Mouse (Mus musculus): Measurements from ENCODE around the gene Prpf40b.
"Not testable (repeated sequence)": the region's sequence is repeated elsewhere in the genome, so short reads cannot be mapped to it uniquely, and the experiment has no call there.

Gene Prpf40b

DNA sequence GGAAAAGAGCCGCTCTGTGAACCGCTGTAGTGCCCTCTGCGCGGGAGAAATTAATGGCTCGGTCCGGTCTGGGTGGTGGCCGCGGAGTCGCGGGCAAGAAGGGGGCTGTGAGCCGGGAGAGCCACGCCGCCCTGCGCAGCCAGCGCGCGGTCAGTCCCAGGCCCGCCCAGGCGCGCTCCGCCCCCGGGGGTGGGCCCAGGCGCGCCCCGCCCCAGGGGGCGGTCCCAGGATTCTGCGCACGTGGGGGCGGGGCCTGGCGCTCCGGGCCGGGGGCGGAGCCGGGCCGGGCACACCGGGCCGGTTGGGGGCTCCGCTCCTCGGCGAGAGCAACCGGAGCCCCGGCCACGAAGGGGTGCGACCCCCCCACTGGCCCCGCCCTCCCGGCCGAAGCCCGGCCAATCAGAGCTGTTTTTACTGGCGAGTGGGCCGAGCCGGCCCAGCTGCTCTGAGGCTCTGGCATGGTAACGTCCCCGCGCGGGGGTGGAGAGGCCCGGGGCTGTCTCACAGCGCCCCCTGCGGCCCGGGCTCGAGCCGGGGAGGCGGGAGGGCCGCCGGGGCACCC lies at the start of gene Prpf40b:
TSS of gene Prpf40b (plus strand) at position 275 of the 562 bp plus-strand sequence.
- DNase-seq (ENCODE audit: low read depth, low spot score): peak; percentile 88

DNA sequence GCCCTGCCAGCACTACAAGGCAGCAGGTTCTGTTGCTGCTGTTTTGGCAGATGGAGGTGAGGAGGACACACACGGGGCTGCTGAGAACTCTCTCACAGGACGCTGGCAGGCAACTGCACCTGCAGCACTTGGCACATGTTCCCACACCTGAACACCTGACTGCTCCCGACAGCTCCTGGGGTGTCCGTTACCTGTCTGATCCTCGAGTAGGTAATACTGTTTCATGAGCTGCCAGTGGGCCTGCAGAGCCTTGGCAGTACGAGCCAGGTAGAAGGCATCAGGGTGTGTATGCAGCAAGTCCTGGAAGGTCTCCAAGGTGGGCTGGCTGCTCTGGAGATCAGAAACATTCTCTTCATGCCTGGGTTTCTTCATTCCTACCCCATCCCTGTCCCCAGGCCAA lies 48.2 kb upstream of the Prpf40b start:
- not testable (repeated sequence) for DNase-seq (ENCODE audit: low read depth, low spot score)

DNA sequence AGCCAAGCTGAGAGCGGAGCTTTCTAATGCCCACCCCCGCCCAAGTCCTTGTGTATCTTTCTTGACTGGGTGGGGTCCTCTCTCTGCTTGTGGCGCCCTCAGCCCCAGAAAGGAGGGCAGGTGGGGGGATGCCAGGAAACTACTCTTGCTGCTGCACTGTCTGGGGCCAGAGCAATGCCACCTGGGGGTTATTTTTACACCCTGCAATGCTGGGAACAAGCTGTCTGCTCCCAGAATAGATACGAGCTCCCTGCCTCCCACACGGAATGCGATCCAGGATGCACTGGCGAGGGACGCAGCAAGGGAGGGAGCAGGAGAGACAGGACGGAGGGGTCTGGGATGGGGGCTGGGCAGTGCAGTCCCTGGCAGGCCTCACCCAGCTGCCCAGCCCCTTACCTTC lies 45.9 kb upstream of the Prpf40b start:
- no peak for DNase-seq (ENCODE audit: low read depth, low spot score)

DNA sequence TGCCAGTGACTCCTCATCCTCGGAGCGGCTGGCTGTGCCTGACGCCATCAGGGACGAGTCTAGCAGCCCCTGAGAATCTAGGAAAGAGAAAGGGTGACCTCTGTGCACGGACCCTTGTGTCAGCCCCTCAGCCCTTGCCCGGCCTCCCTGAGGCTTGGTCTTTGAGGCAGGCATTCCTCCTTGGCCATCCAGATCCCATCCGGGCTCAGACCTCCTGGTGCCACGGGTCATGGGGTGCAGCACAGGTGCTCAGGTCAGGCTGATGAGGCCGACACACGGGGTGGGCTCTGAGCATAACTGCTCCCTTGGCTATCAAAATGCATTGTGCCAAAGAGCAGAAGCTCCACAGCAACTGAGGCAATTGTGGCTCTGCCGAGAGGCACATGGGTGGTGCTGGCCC lies 44.9 kb upstream of the Prpf40b start:
- DNase-seq (ENCODE audit: low read depth, low spot score): no peak

DNA sequence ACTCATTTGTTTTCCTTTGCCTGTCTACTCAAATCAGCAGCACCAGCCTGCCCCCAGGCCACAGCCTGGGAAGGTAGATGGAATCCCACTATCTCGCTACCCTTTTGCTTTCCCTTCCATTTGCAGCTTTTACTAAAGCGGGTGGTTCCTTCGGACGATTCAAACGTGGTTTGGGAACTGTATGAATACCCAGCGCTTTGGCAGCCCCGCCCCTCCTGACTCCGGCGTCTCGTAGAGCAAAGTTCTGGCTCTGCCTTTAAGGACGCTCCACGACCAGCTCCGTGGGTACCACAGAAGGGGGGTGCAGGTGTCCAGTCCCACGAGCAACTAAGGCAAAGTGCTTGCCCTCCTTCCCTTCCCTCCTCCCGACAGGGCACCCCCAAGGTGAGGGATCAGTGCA lies 43.8 kb upstream of the Prpf40b start:
- DNase-seq (ENCODE audit: low read depth, low spot score): not testable (repeated sequence)

DNA sequence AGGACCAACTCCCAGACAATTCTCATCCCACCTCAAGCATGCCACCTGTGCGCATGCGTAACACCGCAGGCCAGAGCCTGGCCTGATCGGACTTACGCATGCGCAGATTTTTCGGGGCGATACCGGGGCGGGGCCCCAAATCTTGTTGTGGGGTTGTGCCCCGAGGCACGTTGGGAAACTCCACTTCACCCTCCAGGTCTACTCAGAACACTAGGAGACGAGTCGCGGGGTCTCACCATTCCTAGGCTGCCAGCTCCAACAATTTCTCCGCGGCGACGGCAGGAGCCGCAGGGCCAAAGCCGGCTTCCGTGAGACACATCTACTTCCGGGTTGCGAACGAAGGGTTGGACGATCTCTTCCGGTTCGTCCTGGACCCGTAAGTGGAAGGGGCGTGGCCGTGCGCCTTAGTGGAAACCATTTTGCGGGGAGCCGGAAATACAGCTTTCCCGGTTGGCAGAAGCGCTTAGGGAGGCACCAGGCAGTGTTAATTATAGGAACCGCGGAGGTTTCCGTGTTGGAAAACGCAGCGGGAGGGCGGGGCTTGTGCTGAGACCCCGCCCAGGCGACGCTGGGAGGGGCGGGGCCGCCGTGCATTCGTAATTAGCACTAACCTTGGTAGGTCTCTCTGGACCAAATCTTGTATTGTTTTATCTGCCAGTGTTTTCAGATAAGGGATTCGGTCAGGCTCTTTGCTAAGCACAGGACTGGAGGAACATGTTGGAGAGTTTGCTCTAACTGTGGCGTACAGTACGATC lies 43.1 kb upstream of the Prpf40b start, which contains the start of gene Mcrs1:
TSS of gene Mcrs1 (minus strand) at position 336 of the 755 bp plus-strand sequence.
- peak; percentile 98 for DNase-seq (ENCODE audit: low read depth, low spot score)

DNA sequence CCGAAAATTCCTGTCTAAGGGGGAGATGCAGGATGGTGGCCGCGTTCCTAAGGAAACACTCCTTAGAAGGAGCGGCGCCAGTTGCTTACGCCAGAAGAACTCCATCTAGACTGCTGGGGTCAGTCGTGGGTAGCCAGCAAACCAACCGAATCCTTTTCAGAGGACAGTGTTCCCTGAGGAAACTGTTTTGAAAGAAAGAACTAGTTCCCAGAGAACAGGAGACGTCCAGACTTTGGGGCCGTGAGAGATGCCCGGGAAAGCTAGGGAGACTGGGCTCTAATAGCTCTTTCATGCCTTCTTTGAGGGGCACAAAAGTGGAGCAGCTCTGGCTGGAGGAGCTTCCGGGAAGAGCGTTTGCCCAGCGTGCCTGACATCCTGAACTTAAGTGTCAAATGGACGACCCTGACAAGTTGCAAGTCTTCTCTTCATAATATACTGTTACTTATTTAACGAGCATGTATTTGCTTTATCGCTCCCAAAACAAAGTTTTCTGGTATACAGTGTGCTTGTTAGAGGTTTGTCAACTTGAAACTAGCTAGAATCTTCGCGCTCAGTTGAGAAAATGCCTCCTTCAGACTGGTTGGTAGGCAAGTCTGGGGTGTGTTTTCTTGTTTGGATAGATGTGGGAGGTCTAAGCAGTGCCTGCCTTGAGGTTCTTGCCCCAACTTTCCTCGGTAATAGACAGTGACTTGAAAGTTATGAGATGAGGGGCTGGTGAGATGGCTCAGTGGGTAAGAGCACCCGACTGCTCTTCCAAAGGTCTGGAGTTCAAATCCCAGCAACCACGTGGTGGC lies 42.3 kb upstream of the Prpf40b start:
- no peak for DNase-seq (ENCODE audit: low read depth, low spot score)

DNA sequence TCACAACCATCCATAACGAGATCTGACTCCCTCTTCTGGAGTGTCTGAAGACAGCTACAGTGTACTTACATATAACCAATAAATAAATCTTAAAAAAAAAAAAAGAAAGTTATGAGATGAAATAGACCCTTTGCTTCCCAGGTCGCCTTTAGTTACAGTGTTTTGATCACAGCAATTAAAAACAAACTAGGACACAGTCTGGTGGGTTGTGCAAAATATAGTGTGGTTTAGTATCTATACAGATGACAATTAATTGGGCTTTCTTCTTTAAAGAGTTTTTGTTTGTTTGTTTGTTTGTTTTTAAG lies 41.8 kb upstream of the Prpf40b start:
- not testable (repeated sequence) for DNase-seq (ENCODE audit: low read depth, low spot score)

DNA sequence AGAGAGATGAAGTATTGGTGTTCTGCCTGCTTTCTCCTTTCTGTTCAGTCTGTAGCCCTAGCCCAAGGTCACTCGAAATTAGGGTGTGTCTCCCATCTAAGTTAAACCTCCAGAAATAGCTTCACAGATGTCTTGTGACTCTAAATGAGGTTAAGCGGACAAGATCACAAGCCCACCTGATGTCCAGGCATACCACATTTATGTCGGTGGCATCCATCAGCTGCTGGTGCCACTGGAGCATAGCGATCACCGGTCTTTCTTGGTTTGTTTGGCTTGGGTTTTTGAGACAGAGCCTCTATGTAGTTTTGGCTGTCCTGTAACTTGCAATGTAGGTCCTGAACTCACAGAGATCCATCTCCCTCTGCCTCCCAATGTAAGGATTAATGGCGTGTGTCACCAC lies 41.1 kb upstream of the Prpf40b start:
- DNase-seq (ENCODE audit: low read depth, low spot score): no peak

DNA sequence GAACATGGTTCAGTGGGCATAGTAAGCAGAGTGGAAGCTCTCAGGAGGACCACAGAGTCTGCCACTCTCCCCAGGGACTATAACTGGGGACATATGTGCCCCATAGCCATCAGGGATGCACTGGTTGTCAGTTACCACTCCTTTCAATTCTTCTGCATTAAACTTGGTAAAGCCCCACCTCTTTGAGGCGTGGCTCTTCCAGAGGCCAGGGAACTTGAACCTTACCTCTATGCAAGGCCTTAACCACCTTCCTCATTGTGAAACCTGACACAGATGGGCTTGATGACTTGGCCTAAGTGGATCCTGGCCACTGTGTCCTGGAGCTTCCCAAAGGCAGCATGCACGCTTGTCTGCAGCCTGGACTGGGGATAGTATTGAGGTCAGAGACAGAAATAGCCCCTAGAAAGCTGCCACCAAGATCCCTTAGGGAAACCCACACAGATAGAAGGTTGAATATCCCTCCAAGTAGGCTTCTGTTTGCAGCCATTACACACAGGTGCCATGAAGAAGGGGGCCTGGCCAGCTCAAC lies 40.3 kb upstream of the Prpf40b start:
- DNase-seq (ENCODE audit: low read depth, low spot score): no peak

DNA sequence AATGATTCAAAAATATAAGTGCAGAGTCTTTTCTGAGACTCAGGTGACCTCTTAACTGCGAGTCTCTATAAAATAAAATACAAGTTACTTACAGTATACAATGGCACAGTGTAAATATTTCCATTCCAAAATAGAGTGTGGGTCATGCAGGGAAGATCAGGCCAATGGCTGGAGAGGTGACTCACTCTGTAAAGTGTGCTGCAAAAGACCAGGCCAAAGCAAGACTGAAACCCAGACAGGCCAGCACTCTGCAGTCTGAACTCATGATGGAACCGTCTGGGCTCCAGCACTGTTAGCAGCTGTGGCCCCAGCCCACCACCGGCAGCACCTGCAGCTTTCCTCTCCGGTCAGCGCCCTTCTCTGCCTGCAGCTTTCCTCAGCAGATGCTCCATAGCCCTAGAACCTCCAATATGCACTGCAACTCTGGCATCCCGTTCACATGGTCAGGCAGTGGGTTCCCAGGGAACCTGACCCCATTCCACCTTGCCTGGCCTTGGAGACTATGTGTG lies 39.6 kb upstream of the Prpf40b start:
- no peak for DNase-seq (ENCODE audit: low read depth, low spot score)

DNA sequence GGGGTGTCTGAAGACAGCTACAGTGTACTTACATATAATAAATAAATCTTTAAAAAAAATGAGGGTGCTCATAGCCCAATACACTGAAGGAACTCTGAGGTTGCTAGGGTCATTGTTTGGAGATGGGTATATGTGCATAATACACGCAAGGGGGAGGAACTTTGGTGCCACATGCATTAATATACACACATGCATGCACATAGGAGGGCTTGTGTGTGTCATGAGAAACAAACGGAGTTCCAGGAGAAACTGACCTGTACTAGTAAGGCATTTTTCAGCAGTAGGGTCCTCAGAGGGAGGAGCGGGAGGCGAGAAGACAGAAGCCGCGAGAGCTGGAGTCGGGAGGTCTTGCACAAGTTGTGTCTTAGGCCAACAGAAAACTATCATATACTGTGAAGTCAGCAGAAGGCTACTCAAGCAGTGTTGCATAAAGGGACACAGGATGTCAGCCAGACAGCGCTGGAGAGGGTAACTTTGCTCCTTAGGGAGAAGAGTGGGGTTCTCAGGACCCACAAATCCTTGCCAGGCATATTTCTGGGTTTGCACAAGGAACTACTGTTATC lies 35.6 kb upstream of the Prpf40b start:
- no peak for DNase-seq (ENCODE audit: low read depth, low spot score)

DNA sequence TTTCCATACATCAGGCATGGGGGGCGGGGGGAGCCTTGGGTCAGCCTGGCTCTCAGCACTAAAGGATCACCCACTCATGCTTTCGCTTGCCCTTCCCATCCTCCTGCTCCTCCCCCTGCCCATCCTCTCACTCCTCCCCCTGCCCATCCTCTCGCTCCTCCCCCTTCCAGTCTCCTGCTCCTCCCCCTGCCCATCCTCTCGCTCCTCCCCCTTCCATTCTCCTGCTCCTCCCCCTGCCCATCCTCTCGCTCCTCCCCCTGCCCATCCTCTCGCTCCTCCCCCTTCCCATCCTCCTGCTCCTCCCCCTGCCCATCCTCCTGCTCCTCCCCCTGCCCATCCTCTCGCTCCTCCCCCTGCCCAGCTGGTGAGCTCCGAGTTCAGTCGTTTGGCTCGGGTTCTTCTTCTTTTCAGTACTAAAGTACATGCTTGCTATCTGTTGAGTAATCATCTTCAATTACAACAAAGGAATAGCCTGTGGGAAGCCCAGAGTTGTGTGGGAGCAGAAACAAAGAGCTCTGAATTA lies 35.1 kb upstream of the Prpf40b start:
- DNase-seq (ENCODE audit: low read depth, low spot score): no peak

DNA sequence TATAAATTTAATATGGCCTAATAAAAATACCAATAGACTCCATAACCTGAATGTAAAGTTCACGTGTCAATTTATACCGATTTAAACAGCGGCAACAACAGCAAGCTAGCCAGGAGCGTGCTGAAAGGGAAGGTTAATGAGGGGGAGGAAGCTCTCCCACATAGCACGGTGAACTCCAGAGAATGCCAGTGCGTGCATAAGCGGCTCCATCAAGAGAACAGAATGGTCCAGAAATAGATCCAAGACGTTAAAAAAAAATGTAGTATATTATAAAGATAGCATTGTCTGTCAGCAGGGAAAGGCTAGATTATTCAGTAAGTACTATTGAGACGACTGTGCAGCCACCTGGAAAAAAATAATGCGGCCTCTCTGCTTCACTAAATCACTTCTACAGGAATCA lies 32.2 kb upstream of the Prpf40b start:
- no peak for DNase-seq (ENCODE audit: low read depth, low spot score)

DNA sequence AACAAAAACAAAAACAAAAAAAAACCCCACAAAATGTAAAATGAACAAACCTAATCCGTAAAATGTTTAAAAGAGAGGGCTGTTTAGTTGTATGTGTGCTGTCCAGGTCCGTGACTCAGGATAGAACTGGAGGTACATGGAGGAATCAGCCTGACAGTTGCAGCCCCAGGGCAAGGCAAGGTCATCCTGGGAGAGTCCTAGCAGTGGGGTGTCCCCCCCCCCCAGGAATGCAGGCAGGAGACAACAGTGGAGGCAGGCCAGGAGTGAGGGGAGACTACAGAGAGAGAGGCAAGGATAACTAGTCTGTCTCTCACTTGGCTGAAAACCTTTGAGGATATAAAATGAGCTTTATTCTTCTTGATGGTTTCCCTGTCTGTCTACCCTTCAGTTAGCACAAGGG lies 30.5 kb upstream of the Prpf40b start:
- DNase-seq (ENCODE audit: low read depth, low spot score): no peak

DNA sequence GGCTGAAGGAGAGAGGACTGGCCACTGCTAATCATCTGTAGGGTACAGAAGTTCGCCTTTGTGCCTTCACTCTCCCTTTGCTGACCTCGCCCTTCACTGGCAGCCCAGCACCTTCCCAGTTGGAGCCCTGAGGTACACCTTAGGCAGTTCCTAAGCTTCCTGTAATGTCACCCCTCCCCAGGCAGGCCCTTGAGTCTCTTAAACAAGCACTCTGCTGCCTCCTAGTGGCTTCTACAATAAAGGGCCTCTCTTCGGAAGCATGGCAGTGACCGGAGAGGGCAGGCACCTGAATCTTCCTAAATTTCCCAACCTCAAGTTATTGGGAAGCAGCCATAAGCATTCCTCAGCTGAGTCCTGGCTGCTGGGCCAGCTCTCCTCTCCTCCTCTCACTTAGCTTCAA lies 29.2 kb upstream of the Prpf40b start:
- DNase-seq (ENCODE audit: low read depth, low spot score): peak; percentile 28

DNA sequence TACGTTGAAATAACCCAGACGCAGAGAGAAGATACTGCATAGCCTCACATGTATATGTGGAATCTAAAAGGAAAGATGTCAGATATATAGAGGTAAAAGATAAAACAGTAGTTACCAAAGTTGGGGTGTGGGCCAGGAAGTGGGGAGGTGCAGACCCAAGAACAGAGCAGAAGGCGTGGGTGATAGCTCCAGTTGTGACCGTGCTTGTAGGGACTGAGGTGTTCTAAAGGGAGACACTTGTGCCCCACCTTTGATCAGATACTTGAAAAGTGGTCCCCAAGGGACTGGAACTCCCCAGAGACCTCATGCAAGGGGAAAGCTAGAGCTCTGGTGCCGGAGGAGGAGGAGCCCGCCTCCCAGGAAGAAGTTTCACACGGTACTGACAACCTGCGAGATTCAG lies 18.8 kb upstream of the Prpf40b start:
- DNase-seq (ENCODE audit: low read depth, low spot score): no peak

DNA sequence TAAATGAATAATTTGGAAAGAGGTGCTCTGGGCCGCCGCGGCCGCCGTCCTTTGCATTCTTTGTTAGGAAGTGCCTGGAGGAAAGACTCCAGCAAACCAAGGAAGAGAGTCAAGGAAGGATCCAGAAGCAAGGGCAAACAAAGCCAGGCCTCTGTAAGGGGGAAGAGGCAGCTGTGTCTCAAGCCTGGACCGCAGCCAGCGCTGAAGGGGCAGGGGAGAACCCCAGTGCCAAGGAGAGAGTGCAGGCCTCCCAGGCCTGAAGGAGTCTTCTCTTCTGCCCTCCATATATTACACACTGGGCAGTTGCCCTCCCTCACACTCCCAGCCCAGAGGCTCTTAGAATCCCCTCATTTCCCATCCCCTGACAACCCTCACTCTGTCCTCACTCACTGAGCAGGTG lies 16.6 kb upstream of the Prpf40b start:
- DNase-seq (ENCODE audit: low read depth, low spot score): no peak

DNA sequence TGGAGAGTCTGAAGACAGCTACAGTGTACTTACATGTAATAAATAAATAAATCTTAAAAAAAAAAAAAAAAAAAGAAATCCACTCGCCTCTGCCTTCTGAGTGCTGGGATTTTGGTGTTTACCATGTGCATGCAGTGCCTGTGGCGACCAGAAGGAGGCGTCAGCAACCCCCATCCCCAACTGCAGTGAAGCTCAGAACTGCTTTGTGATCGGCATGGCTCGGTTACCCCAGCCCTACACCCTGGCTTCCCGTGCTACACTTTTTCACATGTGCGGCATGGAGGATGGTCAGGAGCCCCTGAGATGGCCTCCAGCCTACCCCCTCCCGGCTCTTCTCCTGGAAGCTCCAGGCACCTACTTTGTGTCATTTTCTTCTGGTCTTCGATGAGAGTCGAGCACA lies 11.4 kb upstream of the Prpf40b start:
- DNase-seq (ENCODE audit: low read depth, low spot score): no peak

DNA sequence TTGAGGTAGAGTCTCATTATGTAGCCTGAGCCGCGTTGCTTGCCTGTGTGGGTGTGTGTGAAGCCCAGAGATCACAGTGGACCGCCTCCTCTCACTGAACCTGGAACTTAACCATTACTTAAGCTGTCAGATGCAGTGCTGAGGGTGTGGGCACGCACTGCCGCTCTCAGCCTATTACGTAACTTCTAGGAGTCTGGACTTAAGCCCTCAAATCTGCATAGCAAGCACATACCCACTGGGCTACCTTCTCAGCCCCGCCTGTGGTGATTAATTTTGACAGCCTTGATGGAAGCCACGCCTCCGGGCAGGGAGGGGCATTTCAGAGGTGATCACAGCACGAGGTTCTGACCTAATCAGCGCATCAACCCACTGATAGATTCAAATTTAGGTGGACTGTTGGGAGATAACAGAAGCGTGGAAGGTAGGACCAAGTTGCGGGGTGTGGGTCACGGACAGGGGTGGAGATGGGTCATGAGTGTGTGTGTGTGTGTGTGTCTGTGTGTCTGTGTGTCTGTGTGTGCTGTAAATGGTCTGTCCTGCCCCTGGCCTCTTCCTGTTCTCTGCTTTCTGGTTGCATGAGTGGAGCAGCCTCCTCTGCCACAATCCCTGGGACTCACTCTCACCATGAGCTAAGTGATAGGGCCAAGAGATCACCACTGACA lies 10.2 kb upstream of the Prpf40b start:
- DNase-seq (ENCODE audit: low read depth, low spot score): no peak

DNA sequence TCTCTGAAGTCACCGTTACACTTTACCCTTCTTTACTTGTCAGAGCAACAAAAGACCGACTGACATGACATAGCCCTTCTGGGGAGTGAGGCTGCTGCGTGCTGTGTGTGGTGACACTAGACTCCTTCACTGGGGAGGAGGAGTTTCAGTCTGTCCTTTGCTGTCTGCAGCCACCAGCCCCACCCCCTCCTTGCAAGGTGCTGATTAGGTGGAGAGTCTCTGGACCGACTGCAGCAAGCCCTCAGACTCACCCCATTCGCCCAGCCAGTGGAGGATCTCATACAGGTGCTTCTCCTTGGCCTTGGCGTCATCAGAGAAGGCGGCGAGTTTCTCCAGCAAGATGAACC lies 9.7 kb upstream of the Prpf40b start:
- DNase-seq (ENCODE audit: low read depth, low spot score): no peak

All from brain, embryonic 18.5 days (tissue).